Mouse (Mus musculus) C2C12 (cell line): ENCODE data around the gene Efcab9. TPM values are rescaled to one million over a fixed set of nuclear protein-coding genes. Genes with fewer than 3 reads are reported as not detected.
A peak's percentile ranks its signal among the peaks of the same experiment; 100 is the strongest.

Experiments
- H3K27me3 ChIP-seq: one replicate; pipeline ENCODE4 v1.6.1; 2011; ENCODE audit not compliant: control insufficient read depth, insufficient read depth, insufficient read length
- H3K36me3 ChIP-seq: one replicate; pipeline ENCODE4 v1.6.1; 2011; ENCODE audit not compliant: control insufficient read depth, insufficient read depth
- H3K4me3 ChIP-seq: one replicate; pipeline ENCODE4 v1.5.1; 2011; ENCODE audit warnings: mild to moderate bottlenecking, control low read depth; ENCODE audit not compliant: poor library complexity, insufficient read depth, severe bottlenecking
- H3K79me2 ChIP-seq: one replicate; pipeline ENCODE4 v1.6.1; 2011; ENCODE audit not compliant: control insufficient read depth, insufficient read depth
- H3K79me3 ChIP-seq: one replicate; pipeline ENCODE4 v1.6.1; 2011; ENCODE audit warnings: low read depth, control low read depth
- H3ac ChIP-seq: one replicate; pipeline ENCODE3; 2011; ENCODE audit warnings: low read depth; ENCODE audit not compliant: control insufficient read depth, insufficient read length
- CEBPB ChIP-seq: IDR thresholded peaks from one replicate; pipeline ENCODE4 v1.6.1; 2011; ENCODE audit warnings: low read depth, mild to moderate bottlenecking, control low read depth, moderate library complexity
- CTCF ChIP-seq: IDR thresholded peaks from one replicate; pipeline ENCODE4 v1.5.1; 2011; ENCODE audit not compliant: control insufficient read depth, insufficient read depth, insufficient read length
- FOSL1 ChIP-seq: IDR thresholded peaks from one replicate; pipeline ENCODE4 v1.8.0; 2011; ENCODE audit warnings: mild to moderate bottlenecking, low read length; ENCODE audit not compliant: poor library complexity, insufficient read depth, severe bottlenecking
- MAX ChIP-seq: IDR thresholded peaks from one replicate; pipeline ENCODE4 v1.6.1; 2011; ENCODE audit warnings: mild to moderate bottlenecking, control low read depth
- MYOD1 ChIP-seq: IDR thresholded peaks from one replicate; pipeline ENCODE4 v1.6.1; 2011; ENCODE audit warnings: low read depth; ENCODE audit not compliant: control insufficient read depth, insufficient read length
- MYOG ChIP-seq: IDR thresholded peaks from one replicate; pipeline ENCODE4 v1.6.1; 2011; ENCODE audit not compliant: control insufficient read depth, insufficient read length; ENCODE audit errors: extremely low read depth
- USF1 ChIP-seq: IDR thresholded peaks from one replicate; pipeline ENCODE4 v1.6.1; 2011; ENCODE audit warnings: low read depth, mild to moderate bottlenecking, control low read depth, moderate library complexity
- polyA plus RNA-seq: library from polyadenylated mRNA; unstranded; fragments of >200 nt; fragmentation: generic; extraction: Trizol; gene quantifications from one replicate; pipeline ENCODE4 v1.2.1, GENCODE M21; 2012; ENCODE audit warnings: missing spikeins

Gene Efcab9
- polyA plus RNA-seq, 1 experiment, result 0.14 TPM

DNA sequence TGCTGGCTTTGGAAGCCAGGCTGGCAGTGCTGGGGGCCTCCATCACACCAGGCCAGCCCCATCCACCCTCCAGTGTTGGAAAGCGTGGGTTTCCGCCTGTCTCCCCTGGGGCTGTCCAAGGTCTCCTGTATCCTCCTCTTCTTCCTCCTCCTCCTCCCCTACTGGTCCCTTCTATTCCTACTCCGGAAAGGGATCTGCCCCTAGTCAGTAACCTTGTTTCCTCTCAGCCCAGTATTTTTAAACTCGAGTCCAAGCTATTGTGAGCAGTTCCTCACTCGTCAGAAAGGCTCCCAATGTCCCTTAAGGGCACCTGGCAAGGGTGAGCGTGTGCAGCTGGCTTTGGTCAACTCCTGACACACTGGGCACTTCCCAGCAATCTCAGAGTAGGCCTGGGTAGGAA is 6.6 kb upstream of the Efcab9 start:
- Histone ChIP-seq H3K4me3 (no peak overlapping the region), H3ac (no peak overlapping the region), H3K36me3 (no peaks in the 10 kb centered on the region), H3K27me3 (no peaks in the 10 kb centered on the region), H3K79me3 (peaks cover 70% of the 10 kb centered on the region), H3K79me2 (peaks cover 100% of the 10 kb centered on the region)
- TF ChIP-seq USF1 (no peak), CTCF (no peak), CEBPB (no peak), MAX (no peak), MYOD1 (no peak), MYOG (no peak), FOSL1 (no peak)

DNA sequence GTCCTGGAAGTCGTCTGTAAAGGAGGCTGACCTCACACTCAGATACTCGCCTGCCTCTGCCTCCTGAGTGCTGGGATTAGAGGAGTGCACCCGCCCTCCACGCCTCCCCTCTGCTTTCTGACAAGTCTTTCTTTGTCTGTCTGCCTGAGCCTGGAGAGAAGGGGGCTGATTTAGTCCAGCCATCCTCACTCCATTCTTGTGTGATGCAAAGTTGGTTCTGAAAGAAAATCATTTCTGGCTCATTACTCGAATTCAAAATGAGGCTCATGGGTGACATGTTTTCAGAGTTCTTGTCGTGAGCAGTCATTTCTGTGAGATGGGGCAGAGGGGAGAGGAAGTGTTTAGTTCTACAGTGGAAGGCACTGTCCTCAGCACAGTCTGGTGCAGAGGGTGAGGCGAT is 5.1 kb upstream of the Efcab9 start:
- Histone ChIP-seq H3ac (no peak overlapping the region), H3K36me3 (no peaks in the 10 kb centered on the region), H3K79me3 (peaks cover 68% of the 10 kb centered on the region), H3K4me3 (no peak overlapping the region), H3K27me3 (no peaks in the 10 kb centered on the region), H3K79me2 (peaks cover 85% of the 10 kb centered on the region)
- TF ChIP-seq CEBPB, result no peak
- TF ChIP-seq MYOD1, result no peak
- TF ChIP-seq FOSL1, result no peak
- TF ChIP-seq CTCF, result no peak
- TF ChIP-seq MAX, result no peak
- TF ChIP-seq USF1, result no peak
- TF ChIP-seq MYOG, result no peak

DNA sequence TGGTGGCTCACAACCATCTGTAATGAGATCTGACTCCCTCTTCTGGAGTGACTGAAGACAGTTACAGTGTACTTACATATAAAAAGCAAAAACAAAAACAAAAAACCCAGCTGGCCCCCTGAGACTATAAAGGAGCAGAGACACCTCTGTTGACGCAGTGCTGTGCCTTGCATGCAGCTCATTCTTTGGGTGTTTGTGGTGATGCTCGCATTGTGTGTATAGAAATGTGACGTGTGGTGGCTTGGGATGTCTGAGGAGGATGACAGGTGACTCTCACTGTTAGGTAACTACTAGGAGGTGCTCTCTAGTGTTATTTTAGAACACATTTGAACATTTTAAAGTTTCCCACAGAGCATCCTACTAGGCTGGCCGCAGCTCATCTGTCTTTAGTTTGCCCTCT is 3.8 kb upstream of the Efcab9 start:
- Histone ChIP-seq H3K79me2 (peaks cover 72% of the 10 kb centered on the region), H3K36me3 (no peaks in the 10 kb centered on the region), H3K79me3 (peaks cover 61% of the 10 kb centered on the region), H3K4me3 (no peak overlapping the region), H3ac (no peak overlapping the region), H3K27me3 (no peaks in the 10 kb centered on the region)
- TF ChIP-seq MYOG (no peak), CTCF (no peak), MYOD1 (no peak), FOSL1 (no peak), USF1 (no peak)

DNA sequence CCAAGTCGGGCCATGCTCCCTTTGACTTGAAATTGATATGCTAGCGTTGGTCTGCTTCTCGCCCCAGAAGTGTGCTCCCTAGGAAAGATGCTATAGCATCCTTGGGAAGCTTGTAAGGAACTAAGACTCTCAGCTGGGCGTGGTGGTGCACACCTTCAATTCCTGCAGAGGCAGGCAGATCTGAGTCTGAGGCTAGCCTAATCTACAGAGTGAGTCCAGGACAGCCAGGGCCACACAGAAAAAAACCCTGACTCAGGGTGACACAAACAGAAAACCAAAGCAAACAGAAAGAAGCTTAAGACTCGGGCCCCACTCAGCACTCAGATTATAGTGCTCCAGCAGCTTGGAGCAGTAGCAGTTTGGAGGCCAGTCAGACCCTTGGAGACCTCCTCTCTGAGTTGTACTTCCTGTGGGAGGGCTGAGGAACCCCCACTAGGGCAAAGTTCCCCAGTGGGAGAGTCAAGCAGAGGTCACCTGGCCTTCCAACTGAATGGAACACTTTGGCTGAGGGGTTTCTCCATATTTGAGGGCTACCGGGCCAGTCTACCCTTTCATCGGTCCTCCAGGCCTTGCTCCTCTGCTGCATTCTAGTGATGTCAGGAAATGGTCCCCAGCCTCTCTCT is 2.7 kb upstream of the Efcab9 start:
- H3K79me2 ChIP-seq, result peaks cover 62% of the 10 kb centered on the region
- TF ChIP-seq CEBPB, result no peak
- no peak for TF ChIP-seq FOSL1
- no peak for TF ChIP-seq USF1
- TF ChIP-seq CTCF, result no peak
- no peak for TF ChIP-seq MAX
- H3K27me3 ChIP-seq, result no peaks in the 10 kb centered on the region
- no peaks in the 10 kb centered on the region for H3K36me3 ChIP-seq
- H3K79me3 ChIP-seq, result peaks cover 51% of the 10 kb centered on the region
- no peak overlapping the region for H3ac ChIP-seq
- H3K4me3 ChIP-seq, result peak overlapping the region; percentile 90

DNA sequence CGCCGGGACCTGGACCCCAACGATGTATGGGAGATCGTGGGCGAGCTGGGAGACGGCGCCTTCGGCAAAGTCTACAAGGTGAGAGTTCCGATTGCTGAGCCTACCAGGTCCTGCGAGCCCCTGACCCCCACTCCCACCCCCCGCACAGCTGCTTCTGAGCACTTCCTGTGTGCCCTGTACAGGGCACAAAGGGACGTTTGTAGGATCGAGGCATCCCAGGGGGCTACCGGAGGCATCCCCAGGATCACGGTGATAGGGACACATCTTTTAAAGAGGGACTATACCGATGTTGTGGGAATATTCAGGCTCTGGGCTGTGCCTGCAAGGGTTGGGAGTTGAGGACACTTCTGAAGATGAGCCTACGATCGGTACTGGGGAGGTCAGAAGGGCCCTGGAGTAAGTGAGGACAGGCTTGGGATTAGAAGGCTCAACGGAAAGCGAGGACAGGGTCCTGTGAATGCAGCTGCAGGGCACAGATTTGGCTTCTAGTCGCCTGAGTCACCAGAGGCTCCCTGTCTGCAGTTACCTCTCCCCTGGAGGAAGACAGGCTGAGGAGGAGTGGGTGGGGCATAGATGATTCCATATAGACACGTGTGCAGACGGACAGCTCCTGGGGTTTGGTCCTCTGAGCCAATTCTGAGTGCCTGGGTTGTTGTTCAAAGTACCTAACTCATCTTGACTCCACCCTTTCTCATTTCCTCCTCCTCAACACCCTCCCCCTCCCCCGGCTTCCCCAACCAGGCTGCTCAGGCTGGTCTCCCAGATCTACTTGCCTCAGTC is 1.8 kb upstream of the Efcab9 start:
- no peaks in the 10 kb centered on the region for H3K27me3 ChIP-seq
- H3K79me3 ChIP-seq, result peaks cover 43% of the 10 kb centered on the region
- peaks cover 53% of the 10 kb centered on the region for H3K79me2 ChIP-seq
- H3ac ChIP-seq, result peak overlapping the region; percentile 85
- no peaks in the 10 kb centered on the region for H3K36me3 ChIP-seq
- TF ChIP-seq USF1 (peak; percentile 74), MYOD1 (no peak), MAX (peak; percentile 87)
- peak overlapping the region; percentile 90 for H3K4me3 ChIP-seq

DNA sequence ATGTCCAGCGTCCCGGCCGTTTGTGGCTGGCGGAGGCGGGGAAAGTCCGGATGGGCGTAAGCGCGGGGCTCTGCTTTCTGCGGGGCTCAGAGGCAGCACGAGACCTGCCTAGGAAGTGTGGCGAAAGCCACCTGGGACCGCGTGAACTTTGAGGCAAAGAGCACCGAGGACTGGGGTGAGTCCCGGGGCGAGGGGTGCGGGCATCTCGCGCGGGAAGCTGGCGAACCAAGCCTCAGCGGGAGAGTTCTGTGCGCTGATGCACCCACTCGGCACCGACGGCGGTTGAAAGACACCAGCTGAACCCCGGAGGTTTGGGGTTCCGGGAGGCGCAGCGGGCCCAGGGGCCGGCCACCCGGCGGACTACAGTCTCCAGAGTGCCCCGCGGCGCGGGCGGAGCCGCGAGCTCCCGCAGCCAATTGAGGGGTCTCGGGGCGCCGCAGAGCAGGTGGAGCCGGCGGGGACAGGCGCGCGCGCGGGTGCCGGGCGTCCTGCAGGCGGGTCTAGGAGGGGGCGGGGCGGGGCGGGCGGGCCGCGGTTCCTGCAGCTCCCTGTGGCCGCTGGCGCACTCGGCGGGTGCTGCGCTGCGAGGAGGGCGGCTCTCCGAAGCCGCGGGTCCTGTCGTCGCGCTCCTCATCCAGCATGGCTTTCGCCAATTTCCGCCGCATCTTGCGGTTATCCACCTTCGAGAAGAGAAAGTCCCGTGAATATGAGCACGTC is 1.0 kb upstream of the Efcab9 start, which contains the start of gene Stk10:
Gene Stk10, plus strand, starts transcription at position 541 of the 717 bp plus-strand sequence.
- TF ChIP-seq MAX, result peak; percentile 37
- no peak for TF ChIP-seq FOSL1
- H3K79me2 ChIP-seq, result peaks cover 45% of the 10 kb centered on the region
- peaks cover 36% of the 10 kb centered on the region for H3K79me3 ChIP-seq
- H3K4me3 ChIP-seq, result peak within 1 kb of the TSS; percentile 90
- H3K36me3 ChIP-seq, result no peaks in the 10 kb centered on the region
- no peaks in the 10 kb centered on the region for H3K27me3 ChIP-seq
- peak within 1 kb of the TSS; percentile 94 for H3ac ChIP-seq
